Mouse (Mus musculus): ENCODE results near the gene Cadps. TPM values are rescaled to one million over a fixed set of nuclear protein-coding genes. Genes with fewer than 3 reads are reported as not detected.

Cadps gene
- polyA plus RNA-seq, 1 experiment from 2014 or later, result 1.9 TPM

DNA sequence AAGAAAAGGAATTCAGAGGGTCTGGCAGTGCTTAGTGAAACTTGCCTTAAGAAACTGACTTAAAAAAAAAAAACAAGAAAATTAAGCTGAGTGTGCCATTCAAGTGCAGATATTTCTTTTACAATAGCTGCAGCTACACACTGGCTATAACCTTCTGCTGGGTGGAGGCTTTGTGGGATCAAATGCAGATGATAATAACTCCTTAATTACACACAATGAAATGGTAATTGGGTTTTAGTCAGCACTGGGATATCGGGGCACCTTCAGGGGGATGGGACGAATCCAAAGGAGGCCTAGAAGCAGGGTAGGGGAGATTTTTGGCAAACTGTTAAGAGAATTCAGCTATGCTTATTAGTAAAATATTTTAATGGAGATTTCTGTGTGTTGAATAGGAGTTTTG lies 447.4 kb downstream of the Cadps start:
- no peaks in the 10 kb centered on the region for H3K36me3 ChIP-seq (ENCODE audit: control insufficient read depth, insufficient read depth, low read length)

DNA sequence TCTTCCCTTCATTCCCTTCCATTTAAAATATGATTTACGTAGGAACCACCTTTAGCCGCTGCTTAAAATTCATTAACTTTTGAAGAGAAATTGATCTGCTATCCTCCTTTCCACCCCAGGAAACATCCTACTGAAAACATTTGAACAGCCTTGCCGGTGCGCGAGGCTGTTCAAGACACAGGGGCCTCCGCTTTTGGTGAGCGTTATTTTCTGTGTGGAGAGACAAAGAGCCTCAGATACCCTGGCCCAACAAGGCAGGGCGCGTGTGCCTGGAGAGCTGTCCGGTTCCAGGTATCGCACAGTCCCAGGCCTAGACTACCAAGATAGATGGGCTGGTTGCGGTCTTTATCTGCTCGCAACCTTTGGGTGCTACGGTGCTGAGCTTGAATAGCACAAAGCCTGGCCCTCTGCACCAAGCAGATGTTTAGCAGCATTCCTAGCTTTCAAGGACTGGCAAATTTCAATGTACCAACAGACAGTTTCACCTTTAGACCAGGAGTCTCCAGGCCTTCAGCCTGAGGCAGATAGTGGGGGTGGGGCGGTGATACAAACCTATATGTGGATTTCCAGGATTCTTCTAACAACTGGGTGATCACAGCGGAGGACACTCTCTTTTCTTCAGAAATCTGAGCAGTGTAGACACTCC lies 472.5 kb downstream of the Cadps start:
- no peak overlapping the region for H3K9ac ChIP-seq (ENCODE audit: low read depth, low read length)
- 7% methylated on average over 16 of the region's 16 CpGs for WGBS (ENCODE audit: insufficient replicate concordance)
- peaks cover 86% of the 10 kb centered on the region for H3K27me3 ChIP-seq (ENCODE audit: control insufficient read depth, insufficient read depth, low read length)
- H3K36me3 ChIP-seq (ENCODE audit: control insufficient read depth, insufficient read depth, low read length), result no peaks in the 10 kb centered on the region
- no peaks in the 10 kb centered on the region for H3K9me3 ChIP-seq (replicated peaks; ENCODE audit: control insufficient read depth, low read length)
- no peak overlapping the region for H3K4me2 ChIP-seq
- ATAC-seq (replicated peaks; ENCODE audit: insufficient number of reproducible peaks, low FRiP score, low TSS enrichment), result no peak
- 0 out of 2 replicates have a peak, but pooled peaks cover 5% of the 10 kb centered on the region for H3K4me1 ChIP-seq (ENCODE audit: control insufficient read depth, insufficient read depth, low read length)
- H3K4me3 ChIP-seq (ENCODE audit: low read depth, low read length), result no peak overlapping the region
- H3K27ac ChIP-seq (ENCODE audit: low read depth, low read length), result no peak overlapping the region

More for the DNA sequence above, 447.4 kb downstream of the Cadps start:
- Histone ChIP-seq H3K27ac (ENCODE audit: low read depth, low read length) (no peak overlapping the region), H3K27me3 (ENCODE audit: control insufficient read depth, insufficient read depth, low read length) (peaks cover 4% of the 10 kb centered on the region; the same call in 1 of the 2 replicates), H3K9ac (ENCODE audit: low read depth, low read length) (no peak overlapping the region), H3K4me3 (ENCODE audit: low read depth, low read length) (no peak overlapping the region), H3K4me2 (no peak overlapping the region), H3K4me1 (ENCODE audit: control insufficient read depth, insufficient read depth, low read length) (no peaks in the 10 kb centered on the region), H3K9me3 (replicated peaks; ENCODE audit: control insufficient read depth, low read length) (no peaks in the 10 kb centered on the region)
- WGBS (ENCODE audit: insufficient replicate concordance), result 68% methylated on average over 2 of the region's 2 CpGs
- no peak for ATAC-seq (replicated peaks; ENCODE audit: insufficient number of reproducible peaks, low FRiP score, low TSS enrichment)

DNA sequence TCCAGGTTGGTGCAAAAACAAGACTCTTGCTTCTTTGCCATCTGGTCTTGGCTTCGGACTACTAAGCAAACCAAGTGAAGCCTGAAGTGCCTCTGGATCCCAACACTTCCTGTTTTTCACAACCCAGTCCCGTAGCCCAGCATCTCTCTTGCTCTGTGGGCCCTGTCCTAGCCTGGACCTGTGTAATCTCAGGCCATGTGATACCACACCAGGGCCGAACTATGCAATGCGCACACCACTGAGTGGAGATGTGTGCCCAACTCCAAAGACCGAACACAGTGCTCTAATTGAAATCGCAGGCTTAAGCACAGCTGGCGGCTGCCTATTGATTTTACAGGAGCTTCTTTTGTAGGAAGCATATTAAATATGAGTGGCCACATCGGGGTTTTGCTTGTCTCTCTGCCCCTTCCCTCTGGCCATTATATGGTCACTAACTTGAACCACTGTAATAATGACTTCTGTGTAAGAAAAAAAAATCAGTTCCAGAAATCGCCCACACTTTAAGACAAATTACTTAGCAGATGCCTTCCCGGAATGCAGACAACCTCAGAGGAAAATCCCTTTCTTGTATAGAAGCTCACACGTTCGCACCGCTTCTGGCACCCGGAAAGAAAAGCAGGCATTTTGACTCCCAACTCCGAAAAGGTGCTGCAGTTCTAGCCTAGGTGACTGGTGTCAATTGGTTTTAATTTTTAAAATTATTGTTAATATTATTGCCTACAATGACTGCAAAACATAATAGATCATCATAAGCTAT lies 473.4 kb downstream of the Cadps start:
- no peak overlapping the region for H3K4me2 ChIP-seq
- no peak overlapping the region for H3K4me3 ChIP-seq (ENCODE audit: low read depth, low read length)
- H3K27me3 ChIP-seq (ENCODE audit: control insufficient read depth, insufficient read depth, low read length), result peaks cover 91% of the 10 kb centered on the region
- no peak overlapping the region for H3K9ac ChIP-seq (ENCODE audit: low read depth, low read length)
- H3K36me3 ChIP-seq (ENCODE audit: control insufficient read depth, insufficient read depth, low read length), result no peaks in the 10 kb centered on the region
- peaks cover 9% of the 10 kb centered on the region; the same call in 1 of the 2 replicates for H3K4me1 ChIP-seq (ENCODE audit: control insufficient read depth, insufficient read depth, low read length)
- no peak for ATAC-seq (replicated peaks; ENCODE audit: insufficient number of reproducible peaks, low FRiP score, low TSS enrichment)
- WGBS (ENCODE audit: insufficient replicate concordance), result 7% methylated on average over 15 of the region's 15 CpGs
- H3K9me3 ChIP-seq (replicated peaks; ENCODE audit: control insufficient read depth, low read length), result no peaks in the 10 kb centered on the region
- H3K27ac ChIP-seq (ENCODE audit: low read depth, low read length), result no peak overlapping the region

DNA sequence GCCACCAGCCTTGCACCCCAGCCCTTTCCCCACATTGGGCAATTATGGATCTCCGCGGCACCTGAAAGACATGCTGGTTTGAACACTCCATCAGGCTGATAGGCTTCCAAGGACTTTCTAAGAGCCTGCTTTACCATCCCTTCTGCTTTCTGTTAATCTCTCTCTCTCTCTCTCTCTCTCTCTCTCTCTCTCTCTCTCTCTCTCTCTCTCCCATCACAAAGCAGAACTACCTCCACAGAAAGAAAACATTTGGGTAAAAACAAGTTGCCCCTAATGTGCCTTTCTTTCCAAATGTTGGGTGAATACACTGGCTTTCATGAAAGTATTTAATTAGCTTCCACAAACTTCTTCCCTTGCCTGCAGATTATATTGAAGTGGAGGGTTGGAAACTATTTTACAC lies 474.8 kb downstream of the Cadps start, which contains the start of gene Fezf2:
Fezf2 (minus strand) TSS at position 101 of the 400 bp plus-strand sequence.
- 2% methylated on average over 2 of the region's 2 CpGs for WGBS (ENCODE audit: insufficient replicate concordance)
- Histone ChIP-seq H3K27me3 (ENCODE audit: control insufficient read depth, insufficient read depth, low read length) (peaks cover 93% of the 10 kb centered on the region), H3K36me3 (ENCODE audit: control insufficient read depth, insufficient read depth, low read length) (no peaks in the 10 kb centered on the region), H3K4me3 (ENCODE audit: low read depth, low read length) (no peak within 1 kb of the TSS), H3K27ac (ENCODE audit: low read depth, low read length) (no peak within 1 kb of the TSS), H3K4me1 (ENCODE audit: control insufficient read depth, insufficient read depth, low read length) (peaks cover 9% of the 10 kb centered on the region; the same call in 1 of the 2 replicates), H3K9me3 (replicated peaks; ENCODE audit: control insufficient read depth, low read length) (no peaks in the 10 kb centered on the region), H3K9ac (ENCODE audit: low read depth, low read length) (no peak within 1 kb of the TSS), H3K4me2 (no peak within 1 kb of the TSS)
- ATAC-seq (replicated peaks; ENCODE audit: insufficient number of reproducible peaks, low FRiP score, low TSS enrichment), result no peak

DNA sequence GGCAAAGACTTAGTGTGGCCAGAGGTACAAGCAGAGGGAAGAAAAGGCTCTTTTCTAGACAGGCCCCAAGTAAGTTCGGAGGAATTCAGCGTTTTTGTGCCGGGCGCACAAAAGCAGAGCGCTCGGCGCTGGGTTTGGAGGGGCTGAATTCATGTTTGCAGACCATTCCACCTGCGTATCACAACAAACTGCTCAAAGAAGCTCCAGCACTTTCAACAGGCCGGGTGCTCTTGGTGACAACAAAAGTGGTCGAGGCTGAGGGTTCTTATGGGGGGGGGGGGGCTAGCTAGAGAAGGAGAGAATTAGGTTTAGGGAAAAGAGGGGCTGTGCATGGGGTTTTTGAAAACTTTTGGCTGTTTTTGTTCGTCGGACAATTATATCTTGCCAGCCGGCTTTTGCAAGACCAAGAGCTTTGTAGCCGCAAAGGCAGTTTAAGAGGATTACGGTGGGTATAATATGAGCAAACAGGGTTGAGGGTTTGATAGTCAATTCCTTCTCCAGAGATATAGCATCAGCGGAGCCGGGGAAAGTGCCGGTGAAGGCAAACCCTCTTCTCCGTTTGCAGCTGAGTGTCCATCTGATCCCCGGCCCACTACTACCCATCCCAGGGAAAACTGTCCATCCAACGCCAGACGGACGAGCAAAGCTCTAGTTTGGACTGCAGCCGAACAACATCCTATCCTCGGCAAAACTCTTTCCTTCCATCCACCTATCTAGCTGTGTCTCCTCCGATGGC lies 475.8 kb downstream of the Cadps start:
- Histone ChIP-seq H3K9me3 (replicated peaks; ENCODE audit: control insufficient read depth, low read length) (no peaks in the 10 kb centered on the region), H3K4me1 (ENCODE audit: control insufficient read depth, insufficient read depth, low read length) (peaks cover 9% of the 10 kb centered on the region; the same call in 1 of the 2 replicates), H3K36me3 (ENCODE audit: control insufficient read depth, insufficient read depth, low read length) (no peaks in the 10 kb centered on the region), H3K27ac (ENCODE audit: low read depth, low read length) (no peak overlapping the region), H3K4me3 (ENCODE audit: low read depth, low read length) (peak overlapping the region; percentile 33), H3K4me2 (peak overlapping the region; percentile 61), H3K27me3 (ENCODE audit: control insufficient read depth, insufficient read depth, low read length) (peaks cover 97% of the 10 kb centered on the region), H3K9ac (ENCODE audit: low read depth, low read length) (no peak overlapping the region)
- WGBS (ENCODE audit: insufficient replicate concordance), result 2% methylated on average over 26 of the region's 26 CpGs
- no peak for ATAC-seq (replicated peaks; ENCODE audit: insufficient number of reproducible peaks, low FRiP score, low TSS enrichment)

DNA sequence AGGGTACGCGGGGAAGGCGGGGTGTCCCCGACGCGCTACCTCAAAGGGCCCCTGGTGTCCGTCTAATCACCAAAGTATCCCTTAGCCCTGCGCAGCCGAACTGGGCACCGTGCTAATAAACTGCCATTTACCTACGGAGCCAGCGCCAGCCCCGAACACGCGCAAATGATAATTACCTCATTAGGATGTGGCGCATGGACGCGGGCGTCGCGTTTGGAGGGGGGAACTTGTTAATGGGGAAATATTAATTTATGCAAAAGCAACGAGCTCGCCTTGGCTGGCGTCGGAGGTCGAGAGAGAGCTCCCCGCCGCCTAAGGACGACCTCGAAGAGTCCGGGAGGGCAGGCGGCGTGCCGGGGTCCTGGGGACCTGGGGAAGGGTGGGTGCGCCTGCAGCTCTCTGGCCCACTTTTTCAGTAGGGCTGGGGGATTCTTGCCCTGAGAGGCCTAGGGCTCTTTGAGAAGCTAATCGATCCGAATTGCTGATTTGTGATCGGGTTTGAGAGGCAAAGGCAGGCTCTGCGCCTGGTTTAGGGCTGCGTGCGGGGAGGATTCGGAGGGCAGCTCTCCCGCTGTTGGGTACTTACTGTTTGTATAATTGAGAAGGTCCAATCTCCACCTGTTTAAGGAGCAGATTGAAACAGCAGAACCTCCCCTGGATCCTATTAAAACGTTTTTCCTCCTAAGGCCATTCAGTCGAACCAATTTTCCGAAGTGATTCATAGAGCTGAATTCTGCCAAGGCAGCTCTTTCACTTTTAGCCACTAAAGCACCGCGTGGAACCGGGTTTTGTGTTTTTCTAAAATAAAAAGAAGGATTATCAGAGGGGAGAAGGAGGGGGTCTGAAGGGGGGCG lies 476.6 kb downstream of the Cadps start:
- Histone ChIP-seq H3K9ac (ENCODE audit: low read depth, low read length) (no peak overlapping the region), H3K4me2 (peak overlapping the region; percentile 61)
- ATAC-seq (replicated peaks; ENCODE audit: insufficient number of reproducible peaks, low FRiP score, low TSS enrichment), result no peak

DNA sequence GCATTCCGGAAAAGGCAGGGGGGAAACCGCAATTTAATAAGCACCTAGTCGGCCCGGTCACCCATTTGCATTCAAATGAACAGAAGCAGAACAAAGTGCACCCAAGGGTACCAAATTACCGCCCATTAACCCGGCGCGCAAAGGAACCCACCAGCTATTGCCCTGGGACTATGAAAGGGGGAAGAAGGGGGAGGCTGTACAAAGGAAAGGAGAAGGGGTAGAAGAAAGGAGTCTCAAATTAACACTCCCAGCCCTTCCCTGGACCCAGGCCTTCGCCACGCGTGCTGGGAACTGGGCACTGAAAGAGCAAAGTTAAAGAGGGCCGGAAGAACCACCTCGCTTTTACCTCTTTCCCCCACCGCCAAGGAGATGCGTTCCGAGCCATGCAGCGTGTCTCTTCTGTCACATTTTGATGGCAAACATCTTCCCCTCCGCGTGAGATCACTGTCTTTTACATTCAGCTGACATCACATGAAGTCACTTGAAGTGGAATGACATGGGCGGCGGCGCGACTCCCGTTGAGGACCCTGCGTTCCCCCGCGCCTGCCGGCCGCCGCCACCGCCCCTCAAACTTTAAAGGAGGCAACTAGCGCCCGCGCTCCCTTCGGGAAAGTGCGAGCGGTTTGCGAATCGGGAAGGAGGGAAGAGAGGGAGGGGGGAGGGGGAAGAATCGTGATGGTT lies 477.5 kb downstream of the Cadps start:
- Histone ChIP-seq H3K9me3 (replicated peaks; ENCODE audit: control insufficient read depth, low read length) (no peaks in the 10 kb centered on the region), H3K4me3 (ENCODE audit: low read depth, low read length) (peak overlapping the region; percentile 33), H3K4me1 (ENCODE audit: control insufficient read depth, insufficient read depth, low read length) (peaks cover 14% of the 10 kb centered on the region; the same call in 1 of the 2 replicates), H3K27me3 (ENCODE audit: control insufficient read depth, insufficient read depth, low read length) (peaks cover 98% of the 10 kb centered on the region), H3K9ac (ENCODE audit: low read depth, low read length) (no peak overlapping the region), H3K36me3 (ENCODE audit: control insufficient read depth, insufficient read depth, low read length) (no peaks in the 10 kb centered on the region), H3K4me2 (peak overlapping the region; percentile 61), H3K27ac (ENCODE audit: low read depth, low read length) (no peak overlapping the region)
- 1% methylated on average over 40 of the region's 40 CpGs for WGBS (ENCODE audit: insufficient replicate concordance)
- ATAC-seq (replicated peaks; ENCODE audit: insufficient number of reproducible peaks, low FRiP score, low TSS enrichment), result no peak

More for the DNA sequence above, 476.6 kb downstream of the Cadps start:
- Histone ChIP-seq H3K27ac (ENCODE audit: low read depth, low read length) (no peak overlapping the region), H3K4me3 (ENCODE audit: low read depth, low read length) (peak overlapping the region; percentile 33), H3K9me3 (replicated peaks; ENCODE audit: control insufficient read depth, low read length) (no peaks in the 10 kb centered on the region), H3K4me1 (ENCODE audit: control insufficient read depth, insufficient read depth, low read length) (peaks cover 12% of the 10 kb centered on the region; the same call in 1 of the 2 replicates), H3K27me3 (ENCODE audit: control insufficient read depth, insufficient read depth, low read length) (peaks cover 99% of the 10 kb centered on the region), H3K36me3 (ENCODE audit: control insufficient read depth, insufficient read depth, low read length) (no peaks in the 10 kb centered on the region)
- under 1% methylated on average over 50 of the region's 50 CpGs for WGBS (ENCODE audit: insufficient replicate concordance)
